Mouse (Mus musculus) lung, embryonic 16.5 days (tissue): Measurements from ENCODE around the gene Tnnt1. TPM values are rescaled to one million over a fixed set of nuclear protein-coding genes. Genes with fewer than 3 reads are reported as not detected.

ENCODE experiments used
- ATAC-seq: fragments of 200-750 bp; cut with Nextera tagmentation; 2 replicates; pipeline ENCODE4 v1.8.0; 2017; ENCODE audit warnings: low read depth, mild to moderate bottlenecking, moderate library complexity
- H3K27ac ChIP-seq: fragments of 300-500 bp; sonication (generic); 2 replicates; pipeline ENCODE4 v1.5.1; 2014; ENCODE audit warnings: mild to moderate bottlenecking, control low read depth, low read length
- H3K27me3 ChIP-seq: fragments of 300-500 bp; sonication (generic); 2 replicates; pipeline ENCODE4 v1.6.1; 2014; ENCODE audit warnings: low read depth, low read length, mixed read lengths; ENCODE audit not compliant: control insufficient read depth, insufficient read depth
- H3K36me3 ChIP-seq: fragments of 300-500 bp; sonication (generic); 2 replicates; pipeline ENCODE4 v1.6.1; 2014; ENCODE audit warnings: low read length; ENCODE audit not compliant: control insufficient read depth, insufficient read depth
- H3K4me1 ChIP-seq: fragments of 300-500 bp; sonication (generic); replicated peaks from 2 replicates; pipeline ENCODE4 v1.6.1; 2014; ENCODE audit warnings: low read length, mixed read lengths; ENCODE audit not compliant: control insufficient read depth, insufficient read depth
- H3K4me2 ChIP-seq: fragments of 300-500 bp; sonication (generic); 2 replicates; pipeline ENCODE4 v1.6.1; 2014; ENCODE audit warnings: low read depth, low read length, control low read depth
- H3K4me3 ChIP-seq: fragments of 300-500 bp; sonication (generic); 2 replicates; pipeline ENCODE4 v1.5.1; 2014; ENCODE audit warnings: mild to moderate bottlenecking, low read length, control low read depth
- H3K9ac ChIP-seq: fragments of 300-500 bp; sonication (generic); 2 replicates; pipeline ENCODE4 v1.6.1; 2014; ENCODE audit warnings: low read length, control low read depth
- H3K9me3 ChIP-seq: fragments of 300-500 bp; sonication (generic); 2 replicates; pipeline ENCODE4 v1.6.1; 2016; ENCODE audit warnings: low read length; ENCODE audit not compliant: control insufficient read depth
- whole genome bisulfite sequencing: fragments of 180-500 bp; shearing (Covaris S2); extraction: QIAGEN DNeasy Blood & Tissue Kit; methylation state at CpG from one replicate; pipeline ENCODE4 v1.1.7; 2014; 5-methylcytosine and 5-hydroxymethylcytosine counted together
- polyA plus RNA-seq: library from polyadenylated mRNA; unstranded; fragments of >200 nt; fragmentation: Nextera tagmentation; extraction: Ambion mirVana; gene quantifications from 2 replicates; pipeline ENCODE4 v1.2.1, GENCODE M21; 2015

Tnnt1 gene
- polyA plus RNA-seq, 1 experiment from 2014 or later = 28.6 TPM

DNA sequence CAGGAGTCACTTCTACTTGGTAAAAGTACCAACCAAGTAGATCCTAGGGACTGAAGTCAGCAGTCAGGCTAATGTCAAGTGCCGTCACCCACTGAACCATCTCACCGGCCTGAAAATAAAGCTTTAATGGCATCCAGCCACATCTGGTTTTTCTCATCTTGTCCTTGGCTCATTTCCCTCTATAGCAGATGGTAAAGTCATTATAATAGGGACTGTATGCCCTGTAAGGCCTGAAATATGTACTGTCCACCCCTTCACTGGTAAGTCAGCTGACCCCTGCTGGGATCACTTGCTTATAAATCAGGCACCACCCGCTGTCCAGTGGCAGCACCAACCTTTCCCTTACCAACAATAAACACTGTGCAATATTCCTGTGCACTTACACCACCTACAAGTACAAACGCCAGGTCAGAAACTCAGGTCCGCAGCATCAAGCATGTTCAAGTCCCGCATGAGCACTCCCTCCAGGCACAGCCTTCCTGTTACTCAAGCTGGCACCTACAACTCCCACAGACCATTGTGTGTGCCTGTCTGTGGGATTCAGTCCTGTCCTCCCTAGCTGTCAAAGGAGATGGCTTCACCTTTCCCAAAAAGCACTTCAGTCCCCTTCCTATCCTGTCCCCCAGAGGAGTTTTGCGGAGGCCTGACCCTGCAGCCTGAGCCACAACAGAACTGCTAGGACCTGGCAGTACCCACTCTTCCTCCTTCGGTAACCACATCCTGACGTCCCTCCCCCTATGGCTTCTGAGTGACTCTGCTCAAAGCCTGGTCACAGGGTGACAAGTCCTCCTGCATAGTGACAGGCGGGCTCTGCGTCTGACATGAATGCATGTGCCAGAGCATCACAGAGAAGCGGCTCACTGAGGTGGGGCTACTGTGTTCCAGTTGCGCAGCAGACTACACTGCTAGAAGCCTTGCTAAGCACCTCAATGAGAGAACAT lies 23.6 kb downstream of the Tnnt1 start:
- H3K9ac ChIP-seq = no peak overlapping the region
- no peaks in the 10 kb centered on the region for H3K27me3 ChIP-seq
- 0 out of 2 replicates have a peak overlapping the region, but pooled peaks have one; percentile 7 for H3K27ac ChIP-seq
- 0 out of 2 replicates have a peak, but pooled peaks cover 6% of the 10 kb centered on the region for H3K4me1 ChIP-seq
- ATAC-seq = peak; percentile 60
- 82% methylated on average over 13 of the region's 13 CpGs for WGBS
- H3K4me3 ChIP-seq = no peak overlapping the region
- no peaks in the 10 kb centered on the region for H3K9me3 ChIP-seq
- no peak overlapping the region for H3K4me2 ChIP-seq
- H3K36me3 ChIP-seq = peaks cover 22% of the 10 kb centered on the region

GRCm38 (mm10) chr7:4491308-4491707 lies 24.9 kb downstream of the Tnnt1 start:
- Histone ChIP-seq H3K4me3 (no peak overlapping the region), H3K4me1 (0 out of 2 replicates have a peak, but pooled peaks cover 6% of the 10 kb centered on the region), H3K9ac (no peak overlapping the region), H3K4me2 (no peak overlapping the region), H3K36me3 (peaks cover 17% of the 10 kb centered on the region), H3K27ac (no peak overlapping the region; the same call in 1 of the 2 replicates), H3K9me3 (no peaks in the 10 kb centered on the region), H3K27me3 (no peaks in the 10 kb centered on the region)
- peak; percentile 57 for ATAC-seq
- WGBS = 68% methylated on average over 6 of the region's 6 CpGs

GRCm38 (mm10) chr7:4482281-4482680 lies 33.9 kb downstream of the Tnnt1 start:
- WGBS = 82% methylated on average over 12 of the region's 12 CpGs

GRCm38 (mm10) chr7:4479674-4480073 lies 36.5 kb downstream of the Tnnt1 start:
- Histone ChIP-seq H3K9ac (no peak overlapping the region), H3K4me1 (peaks cover 15% of the 10 kb centered on the region), H3K4me2 (no peak overlapping the region), H3K27me3 (no peaks in the 10 kb centered on the region), H3K36me3 (peaks cover 20% of the 10 kb centered on the region), H3K9me3 (no peaks in the 10 kb centered on the region), H3K27ac (no peak overlapping the region), H3K4me3 (no peak overlapping the region)
- no peak for ATAC-seq
- WGBS = 31% methylated on average over 6 of the region's 6 CpGs

More at GRCm38 (mm10) chr7:4482281-4482680, 33.9 kb downstream of the Tnnt1 start:
- Histone ChIP-seq H3K4me3 (no peak overlapping the region), H3K9ac (no peak overlapping the region), H3K4me2 (no peak overlapping the region), H3K4me1 (peaks cover 15% of the 10 kb centered on the region), H3K9me3 (no peaks in the 10 kb centered on the region), H3K27ac (no peak overlapping the region), H3K36me3 (peaks cover 32% of the 10 kb centered on the region), H3K27me3 (no peaks in the 10 kb centered on the region)
- no peak for ATAC-seq

GRCm38 (mm10) chr7:4478796-4479291 lies 37.3 kb downstream of the Tnnt1 start:
- Histone ChIP-seq H3K27me3 (peaks cover 2% of the 10 kb centered on the region; the same call in 1 of the 2 replicates), H3K27ac (peak overlapping the region; percentile 99), H3K9ac (peak overlapping the region; percentile 65), H3K9me3 (no peaks in the 10 kb centered on the region), H3K4me3 (peak overlapping the region; percentile 59), H3K4me2 (peak overlapping the region; percentile 89), H3K36me3 (peaks cover 13% of the 10 kb centered on the region), H3K4me1 (peaks cover 15% of the 10 kb centered on the region)
- ATAC-seq = 0 out of 2 replicates have a peak, but pooled peaks have one; percentile 2
- WGBS = 3% methylated on average over 16 of the region's 16 CpGs

DNA sequence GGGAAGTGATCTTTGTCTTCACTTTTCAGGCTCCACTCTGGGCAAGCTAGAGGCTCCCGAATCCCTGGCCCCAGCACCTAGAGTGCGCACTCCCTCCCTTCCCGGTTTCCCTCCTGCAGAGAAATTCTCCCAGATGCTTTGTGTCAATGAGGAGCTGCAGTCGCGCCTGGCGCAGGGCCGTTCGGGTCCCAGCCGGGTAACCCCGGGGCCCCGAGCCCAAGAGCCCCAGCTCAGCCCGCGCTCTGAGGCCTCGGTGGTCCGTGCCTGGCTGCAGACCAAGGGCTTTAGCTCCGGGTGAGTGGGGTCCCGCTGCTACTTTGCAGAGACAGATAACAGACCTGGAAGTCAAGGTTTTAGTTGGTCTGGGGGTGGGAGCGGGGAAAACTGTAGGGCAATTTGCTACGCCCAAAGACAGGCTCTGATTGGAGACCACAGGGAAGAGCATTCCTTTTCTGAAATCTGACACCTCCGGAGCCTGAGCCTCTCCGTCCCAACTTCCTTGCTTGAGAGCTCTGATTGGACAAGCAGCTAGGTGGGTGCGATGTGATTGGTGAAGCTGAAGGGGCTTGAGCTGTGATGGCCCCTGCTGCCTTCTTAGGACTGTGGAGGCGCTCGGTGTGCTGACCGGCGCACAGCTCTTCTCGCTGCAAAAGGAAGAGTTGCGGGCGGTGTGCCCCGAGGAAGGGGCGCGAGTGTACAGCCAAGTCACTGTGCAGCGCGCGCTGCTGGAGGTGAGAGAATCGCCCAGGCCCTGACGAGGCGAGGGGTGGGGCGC lies 38.0 kb downstream of the Tnnt1 start:
- peaks cover 3% of the 10 kb centered on the region; the same call in 1 of the 2 replicates for H3K27me3 ChIP-seq
- 1% methylated on average over 39 of the region's 39 CpGs for WGBS
- H3K4me2 ChIP-seq = peak overlapping the region; percentile 89
- peak overlapping the region; percentile 75 for H3K9ac ChIP-seq
- peak; percentile 97 for ATAC-seq
- H3K27ac ChIP-seq = peak overlapping the region; percentile 99
- peaks cover 15% of the 10 kb centered on the region for H3K4me1 ChIP-seq
- H3K36me3 ChIP-seq = peaks cover 9% of the 10 kb centered on the region
- H3K9me3 ChIP-seq = no peaks in the 10 kb centered on the region
- peak overlapping the region; percentile 59 for H3K4me3 ChIP-seq

GRCm38 (mm10) chr7:4473940-4474339 lies 42.2 kb downstream of the Tnnt1 start:
- no peak overlapping the region for H3K4me3 ChIP-seq
- no peak overlapping the region for H3K27ac ChIP-seq
- no peaks in the 10 kb centered on the region for H3K9me3 ChIP-seq
- no peak for ATAC-seq
- H3K4me2 ChIP-seq = no peak overlapping the region
- H3K9ac ChIP-seq = no peak overlapping the region
- WGBS = 18% methylated on average over 18 of the region's 19 CpGs
- H3K4me1 ChIP-seq = peaks cover 16% of the 10 kb centered on the region
- H3K36me3 ChIP-seq = no peaks in the 10 kb centered on the region; the same call in 1 of the 2 replicates
- H3K27me3 ChIP-seq = peaks cover 13% of the 10 kb centered on the region

DNA sequence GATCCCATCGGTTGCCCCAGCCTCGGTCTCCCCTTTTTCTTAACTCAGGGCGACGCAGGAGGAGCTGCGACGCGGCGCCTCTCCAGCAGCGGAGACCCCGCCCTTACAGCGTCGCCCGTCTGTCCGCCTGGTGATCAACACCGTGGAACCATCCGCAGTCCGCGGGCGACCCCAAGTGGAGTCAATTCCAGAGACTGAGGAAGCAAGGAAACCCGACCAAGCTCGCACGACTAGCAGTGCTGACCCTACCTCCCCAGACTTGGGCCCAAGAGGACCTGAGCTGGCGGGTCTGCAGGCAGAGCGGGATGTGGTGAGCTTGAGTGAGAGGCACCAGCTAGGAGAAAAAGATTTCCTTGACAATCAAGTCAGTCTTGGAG lies 45.0 kb downstream of the Tnnt1 start:
- peaks cover 10% of the 10 kb centered on the region for H3K4me1 ChIP-seq
- no peak overlapping the region for H3K27ac ChIP-seq
- peak overlapping the region; percentile 81 for H3K4me2 ChIP-seq
- no peaks in the 10 kb centered on the region for H3K9me3 ChIP-seq
- H3K9ac ChIP-seq = peak overlapping the region; percentile 59
- H3K36me3 ChIP-seq = no peaks in the 10 kb centered on the region; the same call in 1 of the 2 replicates
- peaks cover 13% of the 10 kb centered on the region for H3K27me3 ChIP-seq
- WGBS = 1% methylated on average over 24 of the region's 24 CpGs
- peak overlapping the region; percentile 49 for H3K4me3 ChIP-seq
- peak; percentile 88 for ATAC-seq
